Mouse (Mus musculus) midbrain, embryonic 13.5 days (tissue): ENCODE results near the gene Nlrp3. TPM values are rescaled to one million over a fixed set of nuclear protein-coding genes. Genes with fewer than 3 reads are reported as not detected.

Experiments used
- ATAC-seq: fragments of 200-750 bp; cut with Nextera tagmentation; 2 replicates; pipeline ENCODE4 v1.8.0; 2017; ENCODE audit warnings: mild to moderate bottlenecking, moderate TSS enrichment, moderate library complexity
- H3K27ac ChIP-seq: fragments of 300-500 bp; sonication (generic); 2 replicates; pipeline ENCODE4 v1.5.1; 2015; ENCODE audit warnings: inconsistent platforms, mild to moderate bottlenecking, moderate library complexity
- H3K27me3 ChIP-seq: fragments of 300-500 bp; sonication (generic); 2 replicates; pipeline ENCODE4 v1.6.1; 2015; ENCODE audit warnings: mild to moderate bottlenecking, inconsistent platforms
- H3K36me3 ChIP-seq: fragments of 300-500 bp; sonication (generic); 2 replicates; pipeline ENCODE4 v1.6.1; 2015; ENCODE audit warnings: mild to moderate bottlenecking, inconsistent platforms
- H3K4me1 ChIP-seq: fragments of 300-500 bp; sonication (generic); replicated peaks from 2 replicates; pipeline ENCODE4 v1.6.1; 2015; ENCODE audit warnings: inconsistent platforms
- H3K4me2 ChIP-seq: fragments of 300-500 bp; sonication (generic); replicated peaks from 2 replicates; pipeline ENCODE4 v1.6.1; 2015; ENCODE audit warnings: moderate library complexity, mild to moderate bottlenecking, inconsistent platforms
- H3K4me3 ChIP-seq: fragments of 300-500 bp; sonication (generic); replicated peaks from 2 replicates; pipeline ENCODE4 v1.5.1; 2015; ENCODE audit warnings: mild to moderate bottlenecking, inconsistent platforms
- H3K9ac ChIP-seq: fragments of 300-500 bp; sonication (generic); replicated peaks from 2 replicates; pipeline ENCODE4 v1.6.1; 2015; ENCODE audit warnings: mild to moderate bottlenecking, inconsistent platforms
- H3K9me3 ChIP-seq: fragments of 300-500 bp; sonication (generic); 2 replicates; pipeline ENCODE4 v1.6.1; 2016; ENCODE audit warnings: mild to moderate bottlenecking, inconsistent platforms
- WGBS: fragments of 180-500 bp; shearing (Covaris S2); methylation state at CpG from one replicate; pipeline ENCODE4 v1.1.7; 2015; 5-methylcytosine and 5-hydroxymethylcytosine counted together
- polyA plus RNA-seq: library from polyadenylated mRNA; unstranded; fragments of >200 nt; fragmentation: Nextera tagmentation; extraction: Ambion mirVana; gene quantifications from 2 replicates; pipeline ENCODE4 v1.2.1, GENCODE M21; 2015

Nlrp3 gene
- polyA plus RNA-seq, 1 experiment from 2014 or later: 0.04 TPM

GRCm38 (mm10) chr11:59514789-59515188 lies 26.6 kb upstream of the Nlrp3 start:
- H3K9me3 ChIP-seq: no peaks in the 10 kb centered on the region
- H3K4me3 ChIP-seq: no peak overlapping the region
- 69% methylated on average over 3 of the region's 3 CpGs for WGBS
- no peaks in the 10 kb centered on the region for H3K27me3 ChIP-seq
- no peak for ATAC-seq
- H3K4me1 ChIP-seq: no peaks in the 10 kb centered on the region
- no peak overlapping the region for H3K4me2 ChIP-seq
- H3K9ac ChIP-seq: no peak overlapping the region
- H3K27ac ChIP-seq: no peak overlapping the region
- H3K36me3 ChIP-seq: peaks cover 12% of the 10 kb centered on the region

GRCm38 (mm10) chr11:59517441-59517840 lies 23.9 kb upstream of the Nlrp3 start:
- no peak for ATAC-seq
- H3K9ac ChIP-seq: no peak overlapping the region
- H3K9me3 ChIP-seq: no peaks in the 10 kb centered on the region
- H3K4me1 ChIP-seq: no peaks in the 10 kb centered on the region
- H3K36me3 ChIP-seq: no peaks in the 10 kb centered on the region
- WGBS: 89% methylated on average over 1 of the region's 1 CpGs
- no peak overlapping the region for H3K4me3 ChIP-seq
- no peaks in the 10 kb centered on the region for H3K27me3 ChIP-seq
- no peak overlapping the region for H3K27ac ChIP-seq
- no peak overlapping the region for H3K4me2 ChIP-seq

DNA sequence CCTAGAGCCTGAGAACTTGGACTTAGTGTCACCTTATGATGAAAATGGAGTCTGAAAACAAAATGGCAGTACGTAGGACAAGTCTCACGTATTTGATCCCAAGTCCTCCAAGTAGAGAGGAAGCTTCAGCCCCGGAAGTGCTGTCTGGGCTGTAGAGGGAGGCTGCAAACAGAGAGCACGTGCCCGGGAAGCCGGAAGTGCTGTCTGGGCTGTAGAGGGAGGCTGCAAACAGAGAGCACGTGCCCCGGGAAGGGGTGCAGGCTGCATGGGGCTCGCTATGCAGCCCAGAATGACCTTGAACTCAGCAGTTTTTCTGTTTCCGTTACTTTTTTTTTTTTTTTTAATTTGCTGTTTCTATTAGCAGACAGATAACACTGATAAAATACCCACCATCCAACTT lies 23.1 kb upstream of the Nlrp3 start:
- WGBS: 75% methylated on average over 10 of the region's 10 CpGs
- no peak for ATAC-seq
- no peak overlapping the region for H3K4me2 ChIP-seq
- no peaks in the 10 kb centered on the region for H3K9me3 ChIP-seq
- no peak overlapping the region for H3K4me3 ChIP-seq
- no peaks in the 10 kb centered on the region for H3K27me3 ChIP-seq
- H3K27ac ChIP-seq: no peak overlapping the region
- no peaks in the 10 kb centered on the region for H3K36me3 ChIP-seq
- H3K4me1 ChIP-seq: no peaks in the 10 kb centered on the region
- no peak overlapping the region for H3K9ac ChIP-seq

DNA sequence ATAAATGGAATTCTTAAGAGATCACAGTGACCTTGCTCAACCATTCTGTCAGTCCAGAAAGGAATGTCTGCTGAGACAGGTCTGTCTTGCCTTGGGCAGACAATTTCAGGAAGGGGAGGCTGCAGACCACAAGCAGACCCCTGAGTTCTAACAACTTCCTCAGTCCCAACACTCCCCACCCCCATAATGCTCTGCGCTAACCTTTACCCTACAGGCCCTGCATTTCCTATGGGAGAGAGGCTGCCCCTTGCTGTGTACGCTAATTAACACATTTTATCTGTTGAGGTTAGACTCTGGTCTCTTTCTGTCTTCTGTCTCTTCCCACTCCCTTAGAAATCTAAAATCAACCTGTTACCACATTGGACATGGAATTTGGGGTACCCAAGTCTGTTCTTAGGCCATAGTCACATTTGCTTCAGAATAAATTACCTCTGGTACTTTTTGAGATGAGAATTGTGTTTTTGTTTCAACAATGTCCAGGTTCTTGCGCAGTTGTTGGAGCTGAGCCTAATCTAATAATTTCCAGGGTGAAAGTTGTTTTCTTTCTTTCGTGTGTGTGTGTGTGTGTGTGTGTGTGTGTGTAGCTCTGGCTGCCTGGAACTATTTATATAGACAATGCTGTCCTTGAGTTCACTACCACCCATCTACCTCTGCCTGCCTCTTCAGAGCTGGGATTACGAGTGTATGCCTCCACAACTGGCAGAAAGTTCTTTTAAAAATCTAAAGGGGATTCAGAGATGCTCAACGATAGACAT lies 21.4 kb upstream of the Nlrp3 start:
- no peak overlapping the region for H3K9ac ChIP-seq
- no peak overlapping the region for H3K27ac ChIP-seq
- H3K4me1 ChIP-seq: no peaks in the 10 kb centered on the region
- H3K9me3 ChIP-seq: no peaks in the 10 kb centered on the region
- no peak for ATAC-seq
- no peaks in the 10 kb centered on the region for H3K36me3 ChIP-seq
- no peaks in the 10 kb centered on the region for H3K27me3 ChIP-seq
- H3K4me2 ChIP-seq: no peak overlapping the region
- WGBS: 71% methylated on average over 6 of the region's 6 CpGs
- H3K4me3 ChIP-seq: no peak overlapping the region

DNA sequence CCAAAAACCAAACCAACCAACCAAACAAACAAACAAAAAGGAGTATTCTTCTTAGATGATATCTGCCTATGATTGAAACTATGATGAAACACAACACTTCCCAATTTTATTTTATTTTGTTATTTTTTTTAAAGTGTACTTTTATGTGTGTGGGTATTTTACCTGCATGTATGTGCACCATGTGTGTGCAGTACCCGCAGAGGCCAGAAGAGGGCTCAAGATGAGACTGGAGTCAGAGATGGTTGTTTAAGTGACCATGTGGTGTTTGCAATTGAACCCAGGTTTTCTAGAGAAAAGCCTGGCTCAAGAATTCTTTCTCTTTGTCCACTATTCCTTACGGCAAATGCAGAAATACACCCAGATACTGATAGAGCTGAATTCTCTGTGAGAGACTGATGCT lies 17.2 kb upstream of the Nlrp3 start:
- no peak for ATAC-seq
- H3K9ac ChIP-seq: no peak overlapping the region

GRCm38 (mm10) chr11:59525237-59525636 lies 16.1 kb upstream of the Nlrp3 start:
- Histone ChIP-seq H3K36me3 (no peaks in the 10 kb centered on the region), H3K9me3 (no peaks in the 10 kb centered on the region), H3K27ac (no peak overlapping the region), H3K4me2 (no peak overlapping the region), H3K4me3 (no peak overlapping the region), H3K27me3 (no peaks in the 10 kb centered on the region), H3K4me1 (no peaks in the 10 kb centered on the region), H3K9ac (no peak overlapping the region)
- 10% methylated on average over 10 of the region's 10 CpGs for WGBS
- no peak for ATAC-seq

More for the DNA sequence above, 17.2 kb upstream of the Nlrp3 start:
- WGBS: 98% methylated on average over 2 of the region's 2 CpGs
- Histone ChIP-seq H3K9me3 (no peaks in the 10 kb centered on the region), H3K4me1 (no peaks in the 10 kb centered on the region), H3K27me3 (no peaks in the 10 kb centered on the region), H3K4me2 (no peak overlapping the region), H3K27ac (no peak overlapping the region), H3K36me3 (no peaks in the 10 kb centered on the region), H3K4me3 (no peak overlapping the region)

DNA sequence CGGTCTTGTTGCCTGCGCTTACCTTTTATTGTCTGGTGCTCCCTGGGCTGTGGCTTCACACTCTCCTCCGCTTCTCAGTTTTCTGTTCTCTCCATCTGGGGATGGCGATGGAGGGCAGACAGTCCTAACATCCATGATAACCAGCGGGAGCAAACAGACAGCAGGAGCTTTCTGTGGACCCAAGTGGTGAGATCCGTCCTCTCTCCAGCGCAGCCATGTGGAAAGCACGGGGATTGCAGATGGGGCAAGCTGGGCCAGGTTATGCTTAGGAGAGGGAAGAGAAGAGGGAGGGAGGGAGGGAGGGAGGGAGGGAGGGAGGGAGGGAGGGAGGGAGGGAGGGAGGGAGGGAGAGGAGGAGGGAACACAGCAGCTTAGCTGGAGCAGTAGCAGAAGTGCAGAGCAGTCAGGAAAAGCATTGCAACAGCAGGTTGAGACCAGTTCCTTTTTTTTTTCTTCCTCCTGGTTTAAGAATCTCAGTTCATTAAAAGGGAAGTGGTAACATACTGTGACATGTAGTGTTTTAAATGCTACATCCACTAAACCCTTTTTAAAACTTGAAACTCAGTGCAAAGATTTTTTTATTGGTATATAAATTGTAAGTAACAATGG lies 14.8 kb upstream of the Nlrp3 start, which contains the start of gene Zkscan17:
Zkscan17 (minus strand) TSS at position 280 of the 609 bp plus-strand sequence.
- 0 out of 2 replicates have a peak, but pooled peaks cover 4% of the 10 kb centered on the region for H3K4me1 ChIP-seq
- H3K27me3 ChIP-seq: no peaks in the 10 kb centered on the region
- no peaks in the 10 kb centered on the region for H3K9me3 ChIP-seq
- no peak within 1 kb of the TSS for H3K4me3 ChIP-seq
- H3K9ac ChIP-seq: no peak within 1 kb of the TSS
- no peak within 1 kb of the TSS for H3K4me2 ChIP-seq
- H3K36me3 ChIP-seq: no peaks in the 10 kb centered on the region
- WGBS: 58% methylated on average over 8 of the region's 8 CpGs
- ATAC-seq: no peak
- H3K27ac ChIP-seq: no peak within 1 kb of the TSS

DNA sequence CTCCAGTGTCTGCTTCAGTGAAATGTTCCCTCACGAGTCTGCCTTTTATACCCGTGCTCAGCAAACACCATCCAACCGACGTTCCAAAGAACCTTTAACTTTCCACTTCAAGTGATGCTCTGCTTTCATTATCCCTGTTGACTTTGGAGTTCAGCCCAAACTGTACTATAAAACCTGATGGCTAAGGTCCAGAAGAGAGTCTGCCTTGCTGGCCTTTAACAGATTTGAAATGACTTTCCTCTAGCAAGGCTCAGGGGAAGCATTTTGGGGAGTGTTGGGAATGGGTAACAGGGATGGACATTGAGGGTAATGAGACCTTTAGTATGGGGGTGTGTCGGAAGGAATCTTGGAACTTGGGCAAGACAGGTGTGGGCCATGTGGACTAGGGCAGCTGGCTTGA lies 11.1 kb upstream of the Nlrp3 start:
- no peaks in the 10 kb centered on the region for H3K27me3 ChIP-seq
- ATAC-seq: no peak

GRCm38 (mm10) chr11:59530870-59531535 lies 10.4 kb upstream of the Nlrp3 start:
- H3K4me2 ChIP-seq: no peak overlapping the region
- H3K9ac ChIP-seq: no peak overlapping the region
- no peak for ATAC-seq
- H3K27ac ChIP-seq: no peak overlapping the region
- H3K36me3 ChIP-seq: no peaks in the 10 kb centered on the region
- H3K4me1 ChIP-seq: 0 out of 2 replicates have a peak, but pooled peaks cover 4% of the 10 kb centered on the region
- H3K27me3 ChIP-seq: no peaks in the 10 kb centered on the region
- no peak overlapping the region for H3K4me3 ChIP-seq
- H3K9me3 ChIP-seq: no peaks in the 10 kb centered on the region
- WGBS: 84% methylated on average over 6 of the region's 6 CpGs

More for the DNA sequence above, 11.1 kb upstream of the Nlrp3 start:
- Histone ChIP-seq H3K4me1 (0 out of 2 replicates have a peak, but pooled peaks cover 4% of the 10 kb centered on the region), H3K4me3 (no peak overlapping the region), H3K9me3 (no peaks in the 10 kb centered on the region), H3K4me2 (no peak overlapping the region), H3K9ac (no peak overlapping the region), H3K36me3 (no peaks in the 10 kb centered on the region), H3K27ac (no peak overlapping the region)
- WGBS: 89% methylated on average over 5 of the region's 5 CpGs

DNA sequence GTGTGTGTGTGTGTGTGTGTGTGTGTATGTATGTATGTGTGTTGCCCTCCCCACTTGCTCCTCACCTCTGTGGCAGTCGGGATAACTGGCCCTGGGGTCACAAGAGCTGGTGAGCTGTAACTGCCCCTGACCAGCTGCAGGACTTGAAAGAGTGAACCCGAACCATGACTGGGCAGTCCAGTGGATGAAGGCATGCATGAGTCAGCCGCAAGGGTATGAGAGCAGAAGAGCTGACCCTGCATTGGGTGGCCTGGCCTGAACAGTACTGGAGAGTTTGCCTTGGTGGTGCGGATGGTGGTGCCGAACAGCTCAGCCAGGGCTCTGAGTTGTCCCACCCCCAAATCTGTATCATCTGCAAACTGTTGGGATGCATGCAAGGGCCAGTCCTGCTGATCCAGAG lies 9.8 kb upstream of the Nlrp3 start:
- no peak for ATAC-seq
- Histone ChIP-seq H3K36me3 (no peaks in the 10 kb centered on the region), H3K4me2 (no peak overlapping the region), H3K27me3 (no peaks in the 10 kb centered on the region), H3K9ac (no peak overlapping the region), H3K9me3 (no peaks in the 10 kb centered on the region), H3K4me3 (no peak overlapping the region), H3K27ac (no peak overlapping the region), H3K4me1 (0 out of 2 replicates have a peak, but pooled peaks cover 4% of the 10 kb centered on the region)
- WGBS: 88% methylated on average over 5 of the region's 5 CpGs

GRCm38 (mm10) chr11:59537218-59538130 lies 3.9 kb upstream of the Nlrp3 start:
- Histone ChIP-seq H3K36me3 (no peaks in the 10 kb centered on the region), H3K27ac (no peak overlapping the region), H3K4me2 (no peak overlapping the region), H3K4me3 (no peak overlapping the region), H3K9ac (no peak overlapping the region), H3K9me3 (no peaks in the 10 kb centered on the region), H3K27me3 (no peaks in the 10 kb centered on the region), H3K4me1 (no peaks in the 10 kb centered on the region)
- WGBS: 71% methylated on average over 16 of the region's 16 CpGs
- ATAC-seq: no peak
